Mouse (Mus musculus): ENCODE data around the gene Cd63. TPM values are rescaled to one million over a fixed set of nuclear protein-coding genes. Genes with fewer than 3 reads are reported as not detected.

Gene Cd63
- total and polyA plus RNA-seq, 3 experiments, result not detected

GRCm38 (mm10) chr10:128960590-128961584, 60.1 kb downstream of the Cd63 start, which contains the start of gene Mettl7b:
Mettl7b (minus strand) TSS chr10:128960988.
- in situ Hi-C loops (cut with MboI; ENCODE audit: low pct_ligation_motif_present, low pct_unique_long_range_greater_than_20kb, low sequenced_read_pairs), result no loop called here
- H3K4me3 ChIP-seq (replicated peaks in 1 of 3; ENCODE audit: low read depth in 2 of 3, low read length in 2 of 3, poor library complexity in 1 of 3), result no peak within 1 kb of the TSS
- H3K36me3 ChIP-seq (replicated peaks in 1 of 2; ENCODE audit: control insufficient read depth in 1 of 2, insufficient read depth in 1 of 2, low read length in 1 of 2), result no peaks in the 10 kb centered on the region
- H3K4me1 ChIP-seq (ENCODE audit: control insufficient read depth in 1 of 2, insufficient read depth in 2 of 2), result peaks cover 0 to 19% of the 10 kb centered on the region in 2 experiments; a peak in 3 of 4 replicates
- H3K4me2 ChIP-seq (ENCODE audit: insufficient read depth, low read depth, poor library complexity, severe bottlenecking), result no peak within 1 kb of the TSS
- no peaks in the 10 kb centered on the region for H3K9me3 ChIP-seq (replicated peaks; ENCODE audit: low read length)
- no peak for TF ChIP-seq JUND (conservative IDR thresholded peaks at IDR 0.05; ENCODE audit: low read depth, low read length)
- TF ChIP-seq USF1 (IDR thresholded peaks at IDR 0.05; ENCODE audit: low read depth, low read length), result no peak
- no peak for TF ChIP-seq USF2 (conservative IDR thresholded peaks at IDR 0.05; ENCODE audit: low read depth, low read length)
- no peak for TF ChIP-seq BHLHE40 (IDR thresholded peaks at IDR 0.05; ENCODE audit: low read depth, low read length)
- TF ChIP-seq GABPA (IDR thresholded peaks at IDR 0.05; ENCODE audit: insufficient replicate concordance, low read depth, low read length), result no peak
- TF ChIP-seq TCF12 (IDR thresholded peaks at IDR 0.05; ENCODE audit: low read depth, low read length), result no peak
- no peak for TF ChIP-seq EP300 (IDR thresholded peaks at IDR 0.05; ENCODE audit: low read length)
- TF ChIP-seq NRF1 (IDR thresholded peaks at IDR 0.05; ENCODE audit: low read depth, low read length), result no peak
- no peak for TF ChIP-seq SMC3 (IDR thresholded peaks at IDR 0.05; ENCODE audit: low read depth, low read length)
- H3K9ac ChIP-seq (ENCODE audit: insufficient read depth, low read depth), result no peak within 1 kb of the TSS
- dilution Hi-C loops (cut with MboI; ENCODE audit: extremely low pct_ligation_motif_present, extremely low pct_unique_long_range_greater_than_20kb, low sequenced_read_pairs), result no loop called here
- H3K27ac ChIP-seq (ENCODE audit: insufficient read depth, low read depth), result no peak within 1 kb of the TSS
- no peaks in the 10 kb centered on the region; the same call in 1 of the 2 replicates for H3K79me2 ChIP-seq (replicated peaks; ENCODE audit: control insufficient read depth, extremely low read depth, insufficient read depth, poor library complexity, severe bottlenecking)
- peaks cover 2% of the 10 kb centered on the region for H3K27me3 ChIP-seq (replicated peaks)
- DNase-seq (ENCODE audit: extremely low read depth), result no peak

Other genes starting within 250 kb of the Cd63 start
Only the 20 nearest of the 25 such genes appear.
- gene Pmel, start 196.8 kb upstream of the Cd63 start, total RNA-seq (2012; rRNA removed), result 7.1 and 7.6 TPM in 2 replicates
- 5.3 and 5.5 TPM in 2 replicates for gene Pmel, start 196.8 kb upstream of the Cd63 start, total RNA-seq (2014; rRNA removed)
- 8.8 and 9.4 TPM in 2 replicates for gene Pmel, start 196.8 kb upstream of the Cd63 start, polyA plus RNA-seq (2012; ENCODE audit: insufficient read length, low read depth)
- gene Cdk2, start 196.0 kb upstream of the Cd63 start, total RNA-seq (2012; rRNA removed), result 38.9 and 47.1 TPM in 2 replicates
- gene Cdk2, start 196.0 kb upstream of the Cd63 start, total RNA-seq (2014; rRNA removed), result 79.3 and 86.9 TPM in 2 replicates
- 75.3 and 89.2 TPM in 2 replicates for gene Cdk2, start 196.0 kb upstream of the Cd63 start, polyA plus RNA-seq (2012; ENCODE audit: insufficient read length, low read depth)
- gene Dgka, start 156.1 kb upstream of the Cd63 start, total RNA-seq (2012; rRNA removed), result 5.9 and 6.6 TPM in 2 replicates
- gene Dgka, start 156.1 kb upstream of the Cd63 start, total RNA-seq (2014; rRNA removed), result 3.4 TPM in 2 replicates
- 9.0 and 9.5 TPM in 2 replicates for gene Dgka, start 156.1 kb upstream of the Cd63 start, polyA plus RNA-seq (2012; ENCODE audit: insufficient read length, low read depth)
- 52.8 and 63.1 TPM in 2 replicates for gene Pym1, start 153.1 kb upstream of the Cd63 start, total RNA-seq (2012; rRNA removed)
- 84.9 and 87.8 TPM in 2 replicates for gene Pym1, start 153.1 kb upstream of the Cd63 start, total RNA-seq (2014; rRNA removed)
- 75.6 and 86.6 TPM in 2 replicates for gene Pym1, start 153.1 kb upstream of the Cd63 start, polyA plus RNA-seq (2012; ENCODE audit: insufficient read length, low read depth)
- 0.76 and 1.3 TPM in 2 replicates for gene Mmp19, start 110.1 kb upstream of the Cd63 start, total RNA-seq (2012; rRNA removed)
- gene Mmp19, start 110.1 kb upstream of the Cd63 start, total RNA-seq (2014; rRNA removed), result 0.39 and 0.50 TPM in 2 replicates
- gene Mmp19, start 110.1 kb upstream of the Cd63 start, polyA plus RNA-seq (2012; ENCODE audit: insufficient read length, low read depth), result 0.57 and 0.72 TPM in 2 replicates
- gene Dnajc14, start 96.9 kb upstream of the Cd63 start, total RNA-seq (2012; rRNA removed), result 33.4 and 33.7 TPM in 2 replicates
- gene Dnajc14, start 96.9 kb upstream of the Cd63 start, total RNA-seq (2014; rRNA removed), result 24.8 and 25.3 TPM in 2 replicates
- gene Dnajc14, start 96.9 kb upstream of the Cd63 start, polyA plus RNA-seq (2012; ENCODE audit: insufficient read length, low read depth), result 32.6 and 32.8 TPM in 2 replicates
- 1.2 and 2.0 TPM in 2 replicates for gene Tmem198b, start 96.6 kb upstream of the Cd63 start, total RNA-seq (2012; rRNA removed)
- gene Tmem198b, start 96.6 kb upstream of the Cd63 start, total RNA-seq (2014; rRNA removed), result 2.0 and 2.6 TPM in 2 replicates
- gene Tmem198b, start 96.6 kb upstream of the Cd63 start, polyA plus RNA-seq (2012; ENCODE audit: insufficient read length, low read depth), result 4.5 and 4.7 TPM in 2 replicates
- 75.4 and 94.6 TPM in 2 replicates for gene Sarnp, start 83.7 kb upstream of the Cd63 start, total RNA-seq (2012; rRNA removed)
- 170 and 198 TPM in 2 replicates for gene Sarnp, start 83.7 kb upstream of the Cd63 start, total RNA-seq (2014; rRNA removed)
- gene Sarnp, start 83.7 kb upstream of the Cd63 start, polyA plus RNA-seq (2012; ENCODE audit: insufficient read length, low read depth), result 201 and 283 TPM in 2 replicates
- gene Ormdl2, start 79.3 kb upstream of the Cd63 start, total RNA-seq (2012; rRNA removed), result 56.1 and 73.7 TPM in 2 replicates
- 116 and 123 TPM in 2 replicates for gene Ormdl2, start 79.3 kb upstream of the Cd63 start, total RNA-seq (2014; rRNA removed)
- gene Ormdl2, start 79.3 kb upstream of the Cd63 start, polyA plus RNA-seq (2012; ENCODE audit: insufficient read length, low read depth), result 52.1 and 65.8 TPM in 2 replicates
- 4.5 and 5.4 TPM in 2 replicates for gene Gdf11, start 9.3 kb upstream of the Cd63 start, total RNA-seq (2012; rRNA removed)
- gene Gdf11, start 9.3 kb upstream of the Cd63 start, total RNA-seq (2014; rRNA removed), result 3.4 and 4.3 TPM in 2 replicates
- gene Gdf11, start 9.3 kb upstream of the Cd63 start, polyA plus RNA-seq (2012; ENCODE audit: insufficient read length, low read depth), result 7.3 and 7.4 TPM in 2 replicates
- 2.6 and 4.3 TPM in 2 replicates for gene Rdh5, start 21.9 kb downstream of the Cd63 start, total RNA-seq (2012; rRNA removed)
- gene Rdh5, start 21.9 kb downstream of the Cd63 start, total RNA-seq (2014; rRNA removed), result 3.8 and 5.2 TPM in 2 replicates
- 4.6 and 6.2 TPM in 2 replicates for gene Rdh5, start 21.9 kb downstream of the Cd63 start, polyA plus RNA-seq (2012; ENCODE audit: insufficient read length, low read depth)
- gene Bloc1s1, start 23.0 kb downstream of the Cd63 start, total RNA-seq (2012; rRNA removed), result 67.8 and 74.4 TPM in 2 replicates
- 33.6 and 34.1 TPM in 2 replicates for gene Bloc1s1, start 23.0 kb downstream of the Cd63 start, total RNA-seq (2014; rRNA removed)
- gene Bloc1s1, start 23.0 kb downstream of the Cd63 start, polyA plus RNA-seq (2012; ENCODE audit: insufficient read length, low read depth), result 37.1 and 46.9 TPM in 2 replicates
- gene Itga7, start 32.8 kb downstream of the Cd63 start, total RNA-seq (2012; rRNA removed), result 0.34 and 0.64 TPM in 2 replicates
- 0.14 and 0.55 TPM in 2 replicates for gene Itga7, start 32.8 kb downstream of the Cd63 start, total RNA-seq (2014; rRNA removed)
- gene Itga7, start 32.8 kb downstream of the Cd63 start, polyA plus RNA-seq (2012; ENCODE audit: insufficient read length, low read depth), result 0.63 and 0.74 TPM in 2 replicates
- not detected in 2 replicates for gene Mettl7b, start 60.0 kb downstream of the Cd63 start, total RNA-seq (2012; rRNA removed)
- gene Mettl7b, start 60.0 kb downstream of the Cd63 start, total RNA-seq (2014; rRNA removed), result not detected in 2 replicates
- gene Mettl7b, start 60.0 kb downstream of the Cd63 start, polyA plus RNA-seq (2012; ENCODE audit: insufficient read length, low read depth), result not detected in 2 replicates
- gene Olfr9, start 88.4 kb downstream of the Cd63 start, total RNA-seq (2012; rRNA removed), result not detected in 2 replicates
- gene Olfr9, start 88.4 kb downstream of the Cd63 start, total RNA-seq (2014; rRNA removed), result not detected in 2 replicates
- not detected in 2 replicates for gene Olfr9, start 88.4 kb downstream of the Cd63 start, polyA plus RNA-seq (2012; ENCODE audit: insufficient read length, low read depth)
- not detected in 2 replicates for gene Olfr763, start 109.8 kb downstream of the Cd63 start, total RNA-seq (2012; rRNA removed)
- not detected in 2 replicates for gene Olfr763, start 109.8 kb downstream of the Cd63 start, total RNA-seq (2014; rRNA removed)
- gene Olfr763, start 109.8 kb downstream of the Cd63 start, polyA plus RNA-seq (2012; ENCODE audit: insufficient read length, low read depth), result not detected in 2 replicates
- gene Olfr764-ps1, start 138.9 kb downstream of the Cd63 start, total RNA-seq (2012; rRNA removed), result not detected in 2 replicates
- gene Olfr764-ps1, start 138.9 kb downstream of the Cd63 start, total RNA-seq (2014; rRNA removed), result not detected in 2 replicates
- gene Olfr764-ps1, start 138.9 kb downstream of the Cd63 start, polyA plus RNA-seq (2012; ENCODE audit: insufficient read length, low read depth), result not detected in 2 replicates
- not detected in 2 replicates for gene Olfr765, start 149.0 kb downstream of the Cd63 start, total RNA-seq (2012; rRNA removed)
- not detected in 2 replicates for gene Olfr765, start 149.0 kb downstream of the Cd63 start, total RNA-seq (2014; rRNA removed)
- gene Olfr765, start 149.0 kb downstream of the Cd63 start, polyA plus RNA-seq (2012; ENCODE audit: insufficient read length, low read depth), result not detected in 2 replicates
- not detected in 2 replicates for gene Olfr766-ps1, start 168.0 kb downstream of the Cd63 start, total RNA-seq (2012; rRNA removed)
- gene Olfr766-ps1, start 168.0 kb downstream of the Cd63 start, total RNA-seq (2014; rRNA removed), result not detected in 2 replicates
- gene Olfr766-ps1, start 168.0 kb downstream of the Cd63 start, polyA plus RNA-seq (2012; ENCODE audit: insufficient read length, low read depth), result not detected in 2 replicates
- not detected in 2 replicates for gene Olfr767, start 181.9 kb downstream of the Cd63 start, total RNA-seq (2012; rRNA removed)
- gene Olfr767, start 181.9 kb downstream of the Cd63 start, total RNA-seq (2014; rRNA removed), result not detected in 2 replicates
- not detected in 2 replicates for gene Olfr767, start 181.9 kb downstream of the Cd63 start, polyA plus RNA-seq (2012; ENCODE audit: insufficient read length, low read depth)